Mouse (Mus musculus) liver, embryonic 14.5 days (tissue): ENCODE data around the gene Rab37.

Experiments used
- CTCF ChIP-seq: IDR thresholded peaks from 2 replicates; pipeline ENCODE4 v1.5.1; 2016; ENCODE audit warnings: antibody characterized with exemption, low read depth, control low read depth
- EP300 ChIP-seq: IDR thresholded peaks from 2 replicates; pipeline ENCODE4 v1.6.1; 2016; ENCODE audit warnings: antibody characterized with exemption, low read depth

- no peak for TF ChIP-seq CTCF
- TF ChIP-seq EP300 = no peak
These were observed 36.7 kb upstream of the Rab37 start for GRCm38 (mm10) chr11:115054537-115054936.
